Mouse (Mus musculus): ENCODE data around the gene Strada. TPM values are rescaled to one million over a fixed set of nuclear protein-coding genes. Genes with fewer than 3 reads are reported as not detected.

Gene Strada
- polyA plus RNA-seq, 2 experiments, result 24.0 to 46.8 TPM

DNA sequence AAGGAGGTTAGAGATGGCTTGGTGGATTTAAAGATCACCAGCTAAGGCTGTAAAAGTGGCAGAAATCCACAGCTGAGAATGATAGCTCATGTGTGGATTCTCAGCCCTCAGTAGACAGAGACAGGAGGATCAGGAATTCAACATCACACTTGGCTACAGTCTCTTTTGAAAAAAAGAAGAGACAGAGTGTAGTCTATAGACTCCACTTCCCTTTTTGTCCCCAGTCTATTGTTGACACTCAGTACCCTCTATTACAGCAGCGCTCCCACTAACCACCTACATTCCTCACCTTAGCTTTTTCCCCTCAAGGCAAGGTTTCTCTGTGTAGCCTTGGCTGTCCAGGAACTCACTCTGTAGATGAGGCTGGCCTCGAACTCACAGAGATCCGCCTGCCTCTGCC, 10.3 kb downstream of the Strada start:
- ATAC-seq (ENCODE audit: low FRiP score, low read depth) (no peak), DNase-seq (ENCODE audit: low spot score) (no peak)
- Histone ChIP-seq H3K36me3 (ENCODE audit: control insufficient read depth, insufficient read depth, low read length) (peaks cover 4% of the 10 kb centered on the region; the same call in 1 of the 2 replicates), H3K4me3 (replicated peaks; ENCODE audit: low read length) (no peak overlapping the region), H3K9ac (ENCODE audit: low read depth, low read length, severe bottlenecking) (no peak overlapping the region), H3K27me3 (ENCODE audit: control insufficient read depth, insufficient read depth, low read length) (no peaks in the 10 kb centered on the region), H3K27ac (replicated peaks; ENCODE audit: low read depth, low read length) (no peak overlapping the region), H3K9me3 (ENCODE audit: control insufficient read depth, low read length) (no peaks in the 10 kb centered on the region), H3K4me1 (ENCODE audit: control insufficient read depth, insufficient read depth, low read length) (no peaks in the 10 kb centered on the region), H3K4me2 (replicated peaks; ENCODE audit: low read depth, low read length, severe bottlenecking) (no peak overlapping the region)
- WGBS, result 94% methylated on average over 3 of the region's 3 CpGs
- TF ChIP-seq POLR2A (IDR thresholded peaks at IDR 0.05; ENCODE audit: borderline replicate concordance, extremely low read depth, insufficient read depth, insufficient read length), result no peak

DNA sequence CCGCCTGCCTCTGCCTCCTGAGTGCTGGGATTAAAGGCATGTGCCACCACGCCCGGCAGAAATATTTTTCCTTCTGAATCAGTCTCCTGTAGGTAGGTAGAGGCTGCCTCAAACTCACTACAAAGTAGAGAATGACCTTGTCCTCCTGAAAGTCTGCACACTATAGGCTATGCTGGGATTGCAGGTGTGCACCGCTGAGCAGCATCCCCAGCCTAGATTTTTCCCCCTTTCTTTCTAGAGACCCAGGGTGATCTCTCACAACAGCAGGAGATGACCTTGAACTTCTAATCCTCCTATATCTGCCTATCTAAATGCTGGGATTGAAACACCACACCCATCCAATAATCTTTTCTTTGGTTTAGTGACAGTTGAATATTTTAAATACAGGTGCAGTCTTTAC, 14.6 kb downstream of the Strada start:
- Histone ChIP-seq H3K4me3 (replicated peaks; ENCODE audit: low read length) (no peak overlapping the region), H3K36me3 (ENCODE audit: control insufficient read depth, insufficient read depth, low read length) (peaks cover 19% of the 10 kb centered on the region), H3K9ac (ENCODE audit: low read depth, low read length, severe bottlenecking) (no peak overlapping the region), H3K27me3 (ENCODE audit: control insufficient read depth, insufficient read depth, low read length) (no peaks in the 10 kb centered on the region), H3K27ac (replicated peaks; ENCODE audit: low read depth, low read length) (no peak overlapping the region), H3K4me1 (ENCODE audit: control insufficient read depth, insufficient read depth, low read length) (no peaks in the 10 kb centered on the region), H3K9me3 (ENCODE audit: control insufficient read depth, low read length) (no peaks in the 10 kb centered on the region), H3K4me2 (replicated peaks; ENCODE audit: low read depth, low read length, severe bottlenecking) (no peak overlapping the region)
- WGBS, result 92% methylated on average over 4 of the region's 4 CpGs
- no peak for ATAC-seq (ENCODE audit: low FRiP score, low read depth)
- DNase-seq (ENCODE audit: low spot score), result no peak
- no peak for TF ChIP-seq POLR2A (IDR thresholded peaks at IDR 0.05; ENCODE audit: borderline replicate concordance, extremely low read depth, insufficient read depth, insufficient read length)

DNA sequence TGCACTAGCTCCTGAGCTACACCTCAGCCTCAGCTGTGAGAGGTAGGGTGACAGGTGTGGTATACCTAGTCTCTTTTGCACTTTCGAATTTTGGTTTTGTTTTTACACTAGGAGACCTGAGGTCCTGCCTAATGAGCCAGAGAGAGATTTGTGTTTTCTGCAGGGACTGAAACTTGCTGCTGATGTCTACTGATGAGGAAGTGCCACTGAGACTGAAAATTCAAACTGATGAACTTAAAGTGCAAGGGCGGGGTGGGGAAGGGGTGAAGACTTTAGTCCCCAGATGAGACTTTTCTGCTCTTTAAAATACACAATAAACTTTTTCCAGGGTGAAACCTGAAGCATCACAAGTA, 21.5 kb downstream of the Strada start:
- H3K27ac ChIP-seq (replicated peaks; ENCODE audit: low read depth, low read length), result no peak overlapping the region
- DNase-seq (ENCODE audit: low spot score) (no peak), ATAC-seq (ENCODE audit: low FRiP score, low read depth) (no peak)
- H3K9ac ChIP-seq (ENCODE audit: low read depth, low read length, severe bottlenecking), result no peak overlapping the region
- peaks cover 19% of the 10 kb centered on the region for H3K36me3 ChIP-seq (ENCODE audit: control insufficient read depth, insufficient read depth, low read length)
- no peaks in the 10 kb centered on the region for H3K9me3 ChIP-seq (ENCODE audit: control insufficient read depth, low read length)
- H3K27me3 ChIP-seq (ENCODE audit: control insufficient read depth, insufficient read depth, low read length), result no peaks in the 10 kb centered on the region
- H3K4me3 ChIP-seq (replicated peaks; ENCODE audit: low read length), result no peak overlapping the region
- no peak overlapping the region for H3K4me2 ChIP-seq (replicated peaks; ENCODE audit: low read depth, low read length, severe bottlenecking)
- 86% methylated on average over 2 of the region's 2 CpGs for WGBS
- no peak for TF ChIP-seq POLR2A (IDR thresholded peaks at IDR 0.05; ENCODE audit: borderline replicate concordance, extremely low read depth, insufficient read depth, insufficient read length)
- no peaks in the 10 kb centered on the region for H3K4me1 ChIP-seq (ENCODE audit: control insufficient read depth, insufficient read depth, low read length)

DNA sequence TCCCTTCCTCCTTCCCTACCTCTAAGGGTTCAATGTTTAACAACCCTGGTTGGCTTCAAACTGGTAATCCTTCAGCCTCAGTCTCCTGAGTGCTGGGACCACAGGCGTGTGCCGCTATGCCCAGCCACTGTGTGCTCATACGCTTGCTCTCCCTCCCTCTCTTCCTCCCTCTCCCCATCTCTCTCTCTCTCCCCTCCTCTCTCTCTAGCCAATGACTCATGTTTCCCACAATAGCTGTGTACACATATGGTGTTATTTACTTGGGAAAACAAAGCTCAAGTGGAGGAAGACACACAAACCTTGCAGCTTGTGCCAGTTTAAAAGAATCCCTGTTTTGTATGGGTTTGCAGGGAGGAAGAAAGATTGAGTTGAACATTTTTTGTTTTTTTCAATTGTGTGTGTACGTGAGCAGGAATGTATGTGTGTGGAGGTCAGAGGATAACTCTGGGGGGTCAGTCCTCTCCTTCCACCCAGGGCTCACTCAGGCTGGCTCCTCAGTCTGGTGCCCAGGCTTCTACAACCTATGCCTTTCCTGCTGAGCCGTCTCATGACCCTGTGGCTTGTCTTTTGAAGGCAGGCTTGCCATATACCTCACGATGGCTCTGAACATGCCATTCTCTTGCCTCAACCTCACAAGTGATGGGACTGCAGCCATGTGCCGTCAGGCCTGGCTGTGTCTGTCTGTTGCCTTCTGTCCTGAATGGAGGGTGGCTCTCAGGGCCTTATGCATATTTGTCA, 22.1 kb downstream of the Strada start:
- TF ChIP-seq POLR2A (IDR thresholded peaks at IDR 0.05; ENCODE audit: borderline replicate concordance, extremely low read depth, insufficient read depth, insufficient read length), result no peak
- H3K4me1 ChIP-seq (ENCODE audit: control insufficient read depth, insufficient read depth, low read length), result no peaks in the 10 kb centered on the region
- ATAC-seq (ENCODE audit: low FRiP score, low read depth) (no peak), DNase-seq (ENCODE audit: low spot score) (no peak)
- peaks cover 14% of the 10 kb centered on the region for H3K36me3 ChIP-seq (ENCODE audit: control insufficient read depth, insufficient read depth, low read length)
- H3K9ac ChIP-seq (ENCODE audit: low read depth, low read length, severe bottlenecking), result no peak overlapping the region
- no peaks in the 10 kb centered on the region for H3K9me3 ChIP-seq (ENCODE audit: control insufficient read depth, low read length)
- no peak overlapping the region for H3K4me3 ChIP-seq (replicated peaks; ENCODE audit: low read length)
- WGBS, result 81% methylated on average over 7 of the region's 7 CpGs
- no peaks in the 10 kb centered on the region for H3K27me3 ChIP-seq (ENCODE audit: control insufficient read depth, insufficient read depth, low read length)
- no peak overlapping the region for H3K27ac ChIP-seq (replicated peaks; ENCODE audit: low read depth, low read length)
- no peak overlapping the region for H3K4me2 ChIP-seq (replicated peaks; ENCODE audit: low read depth, low read length, severe bottlenecking)

DNA sequence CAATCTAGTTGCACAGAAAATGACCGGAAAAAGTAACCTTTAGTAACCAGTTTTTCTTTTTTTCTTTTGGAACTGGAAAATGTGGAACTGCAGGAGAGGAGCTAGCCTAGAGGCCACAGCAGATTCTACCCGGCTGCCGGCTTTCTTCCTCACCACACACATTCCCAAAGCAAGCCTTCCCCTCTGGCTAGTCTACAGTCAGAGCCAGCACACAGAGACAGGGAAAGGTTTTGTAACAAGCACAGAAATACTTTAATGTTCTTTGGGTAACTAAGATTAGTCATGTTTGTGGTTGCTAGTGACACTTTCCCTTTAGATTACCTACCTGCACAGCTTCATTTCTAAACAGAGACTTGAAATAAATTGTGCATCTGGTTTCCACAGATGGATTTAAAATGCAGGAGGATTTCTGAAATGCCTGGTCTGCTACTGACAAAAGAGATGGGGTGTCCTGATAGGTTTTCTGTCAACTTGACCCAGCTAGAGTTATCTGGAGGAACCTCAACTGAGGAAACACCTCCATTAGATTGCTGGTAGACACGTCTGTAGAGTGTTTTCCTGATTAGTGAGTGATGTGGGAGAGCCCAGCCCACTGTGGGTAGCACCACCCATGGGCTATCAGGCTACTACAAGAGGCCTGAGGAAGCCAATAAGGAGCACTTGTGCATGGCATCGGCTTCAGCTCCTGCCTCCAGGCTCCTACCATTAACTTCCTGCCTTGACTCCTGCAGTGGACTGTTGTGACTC, 23.8 kb downstream of the Strada start:
- DNase-seq (ENCODE audit: low spot score), result no peak
- H3K9ac ChIP-seq (ENCODE audit: low read depth, low read length, severe bottlenecking), result no peak overlapping the region
- TF ChIP-seq POLR2A (IDR thresholded peaks at IDR 0.05; ENCODE audit: borderline replicate concordance, extremely low read depth, insufficient read depth, insufficient read length), result no peak

More for the DNA sequence above, 23.8 kb downstream of the Strada start:
- Histone ChIP-seq H3K27me3 (ENCODE audit: control insufficient read depth, insufficient read depth, low read length) (no peaks in the 10 kb centered on the region), H3K9me3 (ENCODE audit: control insufficient read depth, low read length) (no peaks in the 10 kb centered on the region), H3K4me2 (replicated peaks; ENCODE audit: low read depth, low read length, severe bottlenecking) (no peak overlapping the region), H3K4me1 (ENCODE audit: control insufficient read depth, insufficient read depth, low read length) (no peaks in the 10 kb centered on the region), H3K27ac (replicated peaks; ENCODE audit: low read depth, low read length) (no peak overlapping the region), H3K4me3 (replicated peaks; ENCODE audit: low read length) (no peak overlapping the region), H3K36me3 (ENCODE audit: control insufficient read depth, insufficient read depth, low read length) (peaks cover 8% of the 10 kb centered on the region; the same call in 1 of the 2 replicates)
- no peak for ATAC-seq (ENCODE audit: low FRiP score, low read depth)
- 59% methylated on average over 5 of the region's 5 CpGs for WGBS
